Mouse (Mus musculus) bone marrow macrophage, adult 2 months (primary cell): ENCODE results near the gene Kcnd2. TPM values are rescaled to one million over a fixed set of nuclear protein-coding genes. Genes with fewer than 3 reads are reported as not detected.

Experiments
- H3K27ac ChIP-seq: 2 replicates; pipeline ENCODE4 v1.5.1; 2012; ENCODE audit warnings: low read depth, low read length; ENCODE audit not compliant: insufficient read depth
- H3K4me1 ChIP-seq: 2 replicates; pipeline ENCODE4 v1.6.1; 2012; ENCODE audit warnings: low read length; ENCODE audit not compliant: control insufficient read depth, insufficient read depth
- H3K4me3 ChIP-seq: 2 replicates; pipeline ENCODE4 v1.5.1; 2012; ENCODE audit warnings: mild to moderate bottlenecking, low read length, moderate library complexity; ENCODE audit not compliant: insufficient read depth
- CTCF ChIP-seq: IDR thresholded peaks from 2 replicates; pipeline ENCODE4 v1.5.1; 2012; ENCODE audit warnings: low read depth, mild to moderate bottlenecking, low read length, moderate library complexity
- POLR2A ChIP-seq: IDR thresholded peaks from 2 replicates; pipeline ENCODE4 v1.6.1; 2012; ENCODE audit warnings: mild to moderate bottlenecking, low read depth, low read length, borderline replicate concordance
- polyA plus RNA-seq: library from polyadenylated mRNA; stranded (reverse); fragments of >200 nt; gene quantifications from 2 replicates; pipeline ENCODE4 v1.2.4, GENCODE M21; 2012; ENCODE audit not compliant: missing spikeins, insufficient read depth, insufficient read length

The Kcnd2 gene
- polyA plus RNA-seq, 1 experiment = not detected

- no peaks in the 10 kb centered on the region for H3K4me1 ChIP-seq
- no peak overlapping the region for H3K4me3 ChIP-seq
- H3K27ac ChIP-seq = no peak overlapping the region
- TF ChIP-seq POLR2A (no peak), CTCF (no peak)
Measured at GRCm38 (mm10) chr6:21744615-21745266, 529.4 kb downstream of the Kcnd2 start.

- no peak overlapping the region for H3K27ac ChIP-seq
Measured at GRCm38 (mm10) chr6:21747536-21747935, 532.2 kb downstream of the Kcnd2 start.

DNA sequence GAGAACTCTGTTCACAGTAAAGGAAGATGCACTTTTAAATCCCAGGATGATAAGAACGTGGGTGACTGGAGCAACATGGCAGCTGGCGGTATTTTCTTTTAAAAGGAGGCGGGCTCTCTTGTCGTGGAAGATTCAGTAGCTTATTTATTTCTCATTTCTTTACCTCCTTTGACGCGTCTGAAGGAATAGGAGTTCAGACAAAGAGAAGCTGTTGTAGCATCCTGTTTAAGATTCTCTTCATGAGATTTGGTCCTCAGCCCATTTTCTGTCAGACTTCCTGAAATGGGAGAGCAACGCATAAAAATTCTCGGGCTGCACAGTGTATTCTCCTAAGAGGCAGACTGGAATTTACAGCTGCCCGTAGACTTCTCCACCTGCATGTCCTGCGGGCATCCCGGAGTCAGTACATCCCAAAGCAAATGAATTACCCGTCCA lies 552.5 kb downstream of the Kcnd2 start:
- Histone ChIP-seq H3K4me3 (no peak overlapping the region), H3K4me1 (no peaks in the 10 kb centered on the region), H3K27ac (no peak overlapping the region)
- TF ChIP-seq CTCF (no peak), POLR2A (no peak)

More at GRCm38 (mm10) chr6:21747536-21747935, 532.2 kb downstream of the Kcnd2 start:
- Histone ChIP-seq H3K4me1 (no peaks in the 10 kb centered on the region), H3K4me3 (no peak overlapping the region)
- no peak for TF ChIP-seq CTCF
- TF ChIP-seq POLR2A = no peak

GRCm38 (mm10) chr6:21768745-21769446 lies 553.6 kb downstream of the Kcnd2 start:
- no peak overlapping the region for H3K4me3 ChIP-seq
- H3K27ac ChIP-seq = no peak overlapping the region
- no peaks in the 10 kb centered on the region for H3K4me1 ChIP-seq
- TF ChIP-seq CTCF (no peak), POLR2A (no peak)

DNA sequence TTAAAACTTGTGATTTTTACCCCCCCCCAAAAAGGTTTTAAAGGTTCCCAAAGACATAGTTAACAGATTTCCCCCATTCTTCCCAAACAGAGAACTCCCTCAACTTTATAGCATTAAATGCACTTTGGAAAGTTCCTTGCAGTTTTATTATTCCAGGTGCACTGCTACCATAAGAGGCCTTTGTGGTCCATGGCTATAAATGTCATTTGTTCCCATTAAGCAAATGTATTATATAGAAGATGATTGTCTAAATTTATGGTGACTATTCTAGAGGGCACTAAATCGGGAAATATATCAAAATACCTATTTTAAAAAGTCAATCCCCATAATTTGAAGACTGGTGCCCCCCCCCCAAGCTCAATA lies 554.1 kb downstream of the Kcnd2 start:
- no peaks in the 10 kb centered on the region for H3K4me1 ChIP-seq
- no peak overlapping the region for H3K27ac ChIP-seq
- TF ChIP-seq CTCF = no peak
- TF ChIP-seq POLR2A = no peak
- H3K4me3 ChIP-seq = no peak overlapping the region

GRCm38 (mm10) chr6:21774213-21774916 lies 559.1 kb downstream of the Kcnd2 start:
- H3K27ac ChIP-seq = no peak overlapping the region
- no peaks in the 10 kb centered on the region for H3K4me1 ChIP-seq
- TF ChIP-seq POLR2A = no peak
- no peak for TF ChIP-seq CTCF
- H3K4me3 ChIP-seq = no peak overlapping the region
